Mouse (Mus musculus) intestine, postnatal 0 days (tissue): ENCODE data around the gene Coq7. TPM values are rescaled to one million over a fixed set of nuclear protein-coding genes. Genes with fewer than 3 reads are reported as not detected.

Experiments used
- ATAC-seq: fragments of 200-750 bp; cut with Nextera tagmentation; 2 replicates; pipeline ENCODE4 v1.8.0; 2017; ENCODE audit warnings: mild to moderate bottlenecking, moderate TSS enrichment, moderate library complexity
- H3K27ac ChIP-seq: fragments of 300-500 bp; sonication (generic); 2 replicates; pipeline ENCODE4 v1.5.1; 2014; ENCODE audit warnings: mild to moderate bottlenecking, low read depth, low read length, moderate library complexity
- H3K27me3 ChIP-seq: fragments of 300-500 bp; sonication (generic); replicated peaks from 2 replicates; pipeline ENCODE4 v1.6.1; 2014; ENCODE audit warnings: low read length, mixed read lengths; ENCODE audit not compliant: control insufficient read depth, insufficient read depth
- H3K36me3 ChIP-seq: fragments of 300-500 bp; sonication (generic); 2 replicates; pipeline ENCODE4 v1.6.1; 2014; ENCODE audit warnings: mild to moderate bottlenecking, moderate library complexity; ENCODE audit not compliant: control insufficient read depth, insufficient read depth
- H3K4me1 ChIP-seq: fragments of 300-500 bp; sonication (generic); replicated peaks from 2 replicates; pipeline ENCODE4 v1.6.1; 2014; ENCODE audit warnings: antibody characterized with exemption, low read length, mixed read lengths; ENCODE audit not compliant: control insufficient read depth, insufficient read depth
- H3K4me2 ChIP-seq: fragments of 300-500 bp; sonication (generic); replicated peaks from 2 replicates; pipeline ENCODE4 v1.6.1; 2014; ENCODE audit warnings: low read depth, mild to moderate bottlenecking, moderate library complexity
- H3K4me3 ChIP-seq: fragments of 300-500 bp; sonication (generic); 2 replicates; pipeline ENCODE4 v1.5.1; 2014; ENCODE audit warnings: low read depth, low read length
- H3K9ac ChIP-seq: fragments of 300-500 bp; sonication (generic); 2 replicates; pipeline ENCODE4 v1.6.1; 2014; ENCODE audit warnings: mild to moderate bottlenecking, low read depth, low read length
- H3K9me3 ChIP-seq: fragments of 300-500 bp; sonication (generic); 2 replicates; pipeline ENCODE4 v1.6.1; 2016; ENCODE audit warnings: mixed run types; ENCODE audit not compliant: control insufficient read depth
- CTCF ChIP-seq: sonication (generic); IDR thresholded peaks from 2 replicates; pipeline ENCODE4 v1.5.1; 2016; ENCODE audit warnings: low read depth, mild to moderate bottlenecking, control low read depth, antibody characterized with exemption, moderate library complexity
- WGBS: fragments of 180-500 bp; shearing (Covaris S2); extraction: QIAGEN DNeasy Blood & Tissue Kit; methylation state at CpG from one replicate; pipeline ENCODE4 v1.1.7; 2014; 5-methylcytosine and 5-hydroxymethylcytosine counted together
- polyA plus RNA-seq: library from polyadenylated mRNA; unstranded; fragments of >200 nt; fragmentation: Nextera tagmentation; extraction: Ambion mirVana; gene quantifications from 2 replicates; pipeline ENCODE4 v1.2.1, GENCODE M21; 2015

Coq7 gene
- polyA plus RNA-seq, 1 experiment from 2014 or later, result 139 TPM

DNA sequence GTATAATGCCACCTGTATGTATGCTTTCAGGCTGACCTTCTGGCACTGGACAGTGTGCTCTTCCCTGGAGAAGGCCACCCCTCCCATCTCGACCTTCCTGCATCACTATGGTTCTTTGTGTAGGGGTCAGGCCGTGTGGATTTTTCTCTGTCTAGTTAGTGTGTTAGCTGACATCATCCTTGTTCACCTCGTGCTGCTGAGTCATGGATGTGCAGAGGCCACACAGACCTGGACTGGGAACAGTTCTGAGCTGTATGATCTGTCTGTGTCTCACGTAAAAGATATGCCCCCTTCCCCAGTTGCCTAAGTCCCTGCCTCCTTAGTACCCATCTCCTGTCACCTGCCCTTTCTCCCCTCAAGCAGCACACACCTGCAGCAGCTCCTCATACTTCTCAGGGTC lies 6.2 kb downstream of the Coq7 start:
- no peaks in the 10 kb centered on the region for H3K27me3 ChIP-seq
- ATAC-seq, result no peak
- H3K9ac ChIP-seq, result no peak overlapping the region
- TF ChIP-seq CTCF, result no peak
- no peaks in the 10 kb centered on the region for H3K4me1 ChIP-seq
- peaks cover 51% of the 10 kb centered on the region for H3K36me3 ChIP-seq
- H3K4me3 ChIP-seq, result no peak overlapping the region
- no peak overlapping the region for H3K4me2 ChIP-seq
- H3K27ac ChIP-seq, result no peak overlapping the region
- 80% methylated on average over 4 of the region's 4 CpGs for WGBS
- no peaks in the 10 kb centered on the region for H3K9me3 ChIP-seq

DNA sequence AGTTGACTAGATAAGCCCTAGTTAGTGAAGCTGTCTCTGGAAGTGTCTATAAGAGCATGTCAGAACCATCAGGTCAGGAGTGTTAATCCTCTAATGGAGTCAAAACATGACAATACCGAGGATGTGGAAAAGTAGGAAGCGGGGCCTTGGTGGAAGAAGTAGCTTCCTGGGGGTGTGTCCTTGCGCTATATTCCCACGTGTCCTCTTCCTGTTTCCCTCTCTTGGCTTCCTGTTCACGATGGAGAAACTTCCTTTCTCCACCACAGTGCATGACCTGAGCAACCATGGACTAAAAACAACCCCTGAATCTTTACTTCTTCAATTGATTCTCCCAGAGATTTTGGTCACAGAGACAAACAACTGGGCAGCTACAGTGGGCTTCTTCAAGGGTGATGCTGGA lies 11.1 kb downstream of the Coq7 start:
- no peak for TF ChIP-seq CTCF
- no peak overlapping the region for H3K9ac ChIP-seq
- H3K27me3 ChIP-seq, result no peaks in the 10 kb centered on the region
- H3K4me1 ChIP-seq, result no peaks in the 10 kb centered on the region
- no peak overlapping the region for H3K4me3 ChIP-seq
- H3K9me3 ChIP-seq, result no peaks in the 10 kb centered on the region
- H3K4me2 ChIP-seq, result no peak overlapping the region
- H3K36me3 ChIP-seq, result peaks cover 32% of the 10 kb centered on the region
- WGBS, result 85% methylated on average over 5 of the region's 5 CpGs
- no peak for ATAC-seq
- H3K27ac ChIP-seq, result no peak overlapping the region

- no peaks in the 10 kb centered on the region for H3K9me3 ChIP-seq
- 75% methylated on average over 8 of the region's 8 CpGs for WGBS
- no peak for TF ChIP-seq CTCF
Measured at GRCm38 (mm10) chr7:118519661-118520060, 13.5 kb downstream of the Coq7 start.

DNA sequence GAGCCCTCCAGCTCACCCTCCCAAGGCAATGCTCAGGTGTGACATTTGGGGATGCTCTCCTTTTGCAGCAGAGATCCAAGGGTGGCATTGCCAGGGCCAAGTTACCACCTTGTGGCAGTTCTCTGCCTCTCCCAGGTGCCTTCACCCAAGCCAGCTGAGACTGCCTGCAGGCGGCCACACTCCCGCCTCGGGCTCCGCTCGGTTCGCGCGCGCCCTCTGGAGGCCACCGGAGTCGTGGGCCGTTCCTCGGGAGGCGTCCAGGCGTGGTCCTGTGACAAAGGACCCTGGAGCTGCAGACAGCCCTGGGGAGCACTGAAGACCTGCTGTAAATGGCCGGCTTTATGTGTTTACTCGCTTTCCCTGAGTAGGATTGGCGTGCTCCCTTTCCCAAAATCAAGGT lies 14.5 kb downstream of the Coq7 start:
- no peaks in the 10 kb centered on the region for H3K4me1 ChIP-seq
- no peak overlapping the region for H3K27ac ChIP-seq
- TF ChIP-seq CTCF, result peak; percentile 99
- no peaks in the 10 kb centered on the region for H3K27me3 ChIP-seq
- H3K4me3 ChIP-seq, result no peak overlapping the region
- no peaks in the 10 kb centered on the region for H3K9me3 ChIP-seq
- ATAC-seq, result peak; percentile 66
- 3% methylated on average over 18 of the region's 18 CpGs for WGBS
- H3K4me2 ChIP-seq, result no peak overlapping the region
- peaks cover 8% of the 10 kb centered on the region; the same call in 1 of the 2 replicates for H3K36me3 ChIP-seq
- no peak overlapping the region for H3K9ac ChIP-seq

More at GRCm38 (mm10) chr7:118519661-118520060, 13.5 kb downstream of the Coq7 start:
- no peak overlapping the region for H3K4me2 ChIP-seq
- no peak overlapping the region for H3K9ac ChIP-seq
- no peaks in the 10 kb centered on the region for H3K4me1 ChIP-seq
- no peak for ATAC-seq
- no peaks in the 10 kb centered on the region for H3K27me3 ChIP-seq
- H3K36me3 ChIP-seq, result peaks cover 11% of the 10 kb centered on the region; the same call in 1 of the 2 replicates
- H3K27ac ChIP-seq, result no peak overlapping the region
- H3K4me3 ChIP-seq, result no peak overlapping the region

DNA sequence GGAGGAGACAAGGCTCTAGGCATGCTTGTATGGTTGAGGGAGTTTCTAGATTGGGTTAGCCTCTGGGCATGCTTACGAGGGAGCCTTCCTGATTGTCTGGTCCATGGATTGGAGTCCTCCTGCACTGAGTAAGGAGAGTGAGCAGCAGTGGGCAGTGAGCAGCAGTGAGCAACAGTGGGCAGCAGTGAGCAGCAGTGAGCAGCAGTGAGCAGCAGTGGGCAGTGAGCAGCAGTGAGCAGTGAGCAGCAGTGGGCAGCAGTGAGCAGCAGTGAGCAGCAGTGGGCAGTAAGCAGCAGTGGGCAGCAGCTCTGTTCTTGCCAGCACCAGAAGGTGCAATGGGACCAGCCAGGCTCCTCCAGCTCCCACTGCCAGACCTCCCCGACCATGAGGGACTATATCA lies 15.3 kb downstream of the Coq7 start:
- H3K9ac ChIP-seq, result no peak overlapping the region
- H3K4me2 ChIP-seq, result no peak overlapping the region
- WGBS, result 68% methylated on average over 2 of the region's 2 CpGs
- ATAC-seq, result peak; percentile 34; the same call in 1 of the 2 replicates
- H3K9me3 ChIP-seq, result no peaks in the 10 kb centered on the region
- peaks cover 6% of the 10 kb centered on the region; the same call in 1 of the 2 replicates for H3K36me3 ChIP-seq
- H3K4me3 ChIP-seq, result no peak overlapping the region
- H3K27me3 ChIP-seq, result no peaks in the 10 kb centered on the region
- no peaks in the 10 kb centered on the region for H3K4me1 ChIP-seq
- TF ChIP-seq CTCF, result peak; percentile 94
- H3K27ac ChIP-seq, result no peak overlapping the region

GRCm38 (mm10) chr7:118508556-118508955 lies 24.6 kb downstream of the Coq7 start:
- Histone ChIP-seq H3K4me3 (no peak overlapping the region), H3K36me3 (no peaks in the 10 kb centered on the region), H3K27me3 (no peaks in the 10 kb centered on the region), H3K9me3 (no peaks in the 10 kb centered on the region), H3K4me1 (no peaks in the 10 kb centered on the region), H3K4me2 (no peak overlapping the region), H3K27ac (no peak overlapping the region), H3K9ac (no peak overlapping the region)
- WGBS, result 63% methylated on average over 7 of the region's 7 CpGs
- ATAC-seq, result no peak
- TF ChIP-seq CTCF, result no peak

DNA sequence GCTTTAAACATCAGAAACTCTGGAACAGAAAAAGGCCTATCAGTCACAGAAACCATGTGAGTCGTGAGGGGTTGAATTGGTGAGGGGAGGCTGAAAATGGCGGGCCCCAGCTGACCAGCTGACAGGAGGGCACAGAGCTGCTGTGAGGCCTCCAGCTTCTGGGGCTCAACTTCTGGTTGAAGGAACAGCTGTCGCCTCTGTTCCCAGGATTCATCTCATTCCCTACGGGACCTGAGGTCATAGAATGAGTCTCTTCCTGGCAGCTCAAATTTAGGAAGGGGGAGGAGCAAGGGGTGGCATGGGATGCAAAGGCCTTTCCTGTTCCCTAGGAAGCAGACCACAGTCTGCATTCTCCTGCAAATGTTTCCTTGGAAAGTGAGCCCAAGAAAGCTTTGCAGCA lies 29.3 kb downstream of the Coq7 start:
- H3K9ac ChIP-seq, result no peak overlapping the region
- 70% methylated on average over 4 of the region's 4 CpGs for WGBS
- no peaks in the 10 kb centered on the region for H3K27me3 ChIP-seq
- H3K4me3 ChIP-seq, result no peak overlapping the region
- no peaks in the 10 kb centered on the region for H3K4me1 ChIP-seq
- TF ChIP-seq CTCF, result no peak
- H3K36me3 ChIP-seq, result no peaks in the 10 kb centered on the region
- no peak overlapping the region for H3K4me2 ChIP-seq
- H3K27ac ChIP-seq, result no peak overlapping the region
- no peaks in the 10 kb centered on the region for H3K9me3 ChIP-seq
- no peak for ATAC-seq
